Mouse (Mus musculus): ENCODE measurements around the gene Tmem181a.
"Not testable (repeated sequence)": the region's sequence is repeated elsewhere in the genome, so short reads cannot be mapped to it uniquely, and the experiment has no call there.

Tmem181a gene

DNA sequence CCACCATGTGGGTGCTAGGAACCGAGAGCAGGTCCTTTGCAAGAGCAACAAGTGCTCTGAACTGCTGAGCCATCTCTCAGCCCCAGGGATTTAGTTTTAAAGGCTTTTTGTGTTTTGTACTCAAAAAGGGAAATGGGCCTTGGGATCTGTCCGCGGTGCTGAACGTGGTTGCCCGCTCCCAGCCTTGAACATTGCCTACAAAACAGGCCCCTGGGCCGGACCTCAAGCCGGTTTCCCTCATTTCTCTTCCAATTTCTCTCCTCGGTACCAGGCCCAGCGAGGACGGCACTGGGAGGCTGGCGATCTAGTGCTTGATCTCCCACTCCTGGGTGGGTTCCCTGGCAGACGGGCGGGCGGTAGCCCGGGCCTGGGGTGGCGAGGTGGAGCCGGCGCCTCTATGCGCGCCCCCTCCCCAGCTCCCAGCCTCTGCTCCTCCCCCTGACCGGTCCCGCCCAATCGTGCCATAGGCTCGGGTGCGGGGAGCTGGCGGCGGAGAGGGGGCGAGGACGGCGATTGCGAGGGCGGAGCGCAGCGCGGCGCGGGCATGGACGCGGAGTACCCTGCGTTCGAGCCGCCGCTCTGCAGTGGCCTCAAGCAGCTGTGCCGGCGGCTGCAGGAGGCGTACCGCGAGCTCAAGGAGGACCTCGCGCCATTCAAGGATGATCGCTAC lies at the start of gene Tmem181a:
Tmem181a (plus strand) TSS at position 461 of the 670 bp plus-strand sequence.
- DNase-seq = not testable (repeated sequence)

DNA sequence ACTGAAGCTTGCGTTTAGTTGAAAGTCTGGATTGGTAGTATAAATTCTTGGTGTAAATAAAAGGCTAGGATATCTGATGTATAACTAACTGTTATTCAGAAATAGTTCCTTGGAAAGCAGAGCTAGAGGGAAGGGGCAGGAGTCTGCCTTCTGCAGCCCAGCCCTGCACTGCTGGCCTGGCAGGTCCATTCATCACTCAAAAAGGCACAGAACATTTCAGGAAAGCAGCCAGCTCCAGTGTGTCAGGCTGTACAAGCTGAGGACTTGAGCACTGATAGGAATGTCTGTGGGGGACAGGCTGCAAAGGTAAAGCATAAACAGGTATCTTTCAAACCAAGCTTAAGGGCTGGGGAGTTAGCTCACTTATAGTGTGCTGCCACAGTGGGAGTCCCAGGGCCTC lies 44.9 kb upstream of the Tmem181a start:
- no peak for DNase-seq

DNA sequence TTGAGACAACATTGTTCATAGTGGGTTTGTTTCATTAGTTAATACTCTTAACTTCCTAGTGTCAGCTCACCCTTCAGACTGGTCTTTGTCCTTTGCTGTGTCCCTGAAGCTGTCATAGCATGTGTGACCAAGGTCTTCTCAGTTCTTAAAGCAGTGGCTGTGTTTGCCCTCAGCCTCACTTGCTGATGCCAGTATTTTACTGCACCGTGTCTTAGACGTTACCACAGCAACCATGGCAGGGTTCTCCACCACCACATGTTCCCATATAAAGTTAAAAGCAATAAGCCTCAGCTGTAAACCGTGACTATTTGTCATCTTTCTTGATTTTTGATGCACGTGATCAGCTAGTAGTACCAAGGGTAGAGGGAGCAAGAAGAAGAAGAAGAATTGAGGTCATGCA lies 41.0 kb upstream of the Tmem181a start:
- DNase-seq = no peak

DNA sequence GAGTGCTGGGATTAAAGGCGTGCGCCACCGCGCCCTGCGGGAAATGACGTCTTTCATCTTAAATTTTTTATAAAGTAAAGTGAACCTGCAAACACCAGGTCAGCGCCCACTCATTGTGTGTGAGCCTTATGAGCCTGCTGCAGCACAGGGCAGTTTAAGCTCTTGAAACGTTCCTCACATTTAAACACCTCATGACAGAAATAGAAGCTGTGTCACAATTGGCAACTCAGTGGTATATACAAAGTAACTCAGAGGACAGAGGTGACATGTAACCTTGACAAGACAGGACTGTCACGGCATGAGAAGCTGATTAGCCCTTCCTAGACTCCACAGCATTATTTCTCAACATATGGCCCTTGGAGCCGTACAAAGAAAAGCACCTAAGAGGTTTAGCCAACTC lies 40.1 kb upstream of the Tmem181a start:
- no peak for DNase-seq

DNA sequence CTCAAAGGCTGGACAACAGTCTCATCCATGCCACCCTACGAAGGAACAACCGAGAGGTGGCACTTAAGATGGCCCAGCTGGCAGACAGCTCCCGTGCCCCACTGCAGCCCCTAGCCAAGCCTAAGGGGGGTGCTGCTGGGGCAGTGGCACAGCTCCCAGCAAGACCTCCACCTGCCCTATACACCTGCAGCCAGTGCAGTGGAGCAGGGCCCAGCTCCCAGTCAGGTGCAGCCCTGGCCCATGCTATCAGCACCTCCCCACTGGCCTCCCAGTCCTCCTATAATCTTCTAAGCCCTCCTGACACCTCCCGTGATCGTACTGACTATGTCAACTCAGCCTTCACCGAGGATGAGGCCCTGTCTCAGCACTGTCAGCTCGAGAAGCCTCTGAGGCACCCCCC lies 24.0 kb upstream of the Tmem181a start:
- not testable (repeated sequence) for DNase-seq

DNA sequence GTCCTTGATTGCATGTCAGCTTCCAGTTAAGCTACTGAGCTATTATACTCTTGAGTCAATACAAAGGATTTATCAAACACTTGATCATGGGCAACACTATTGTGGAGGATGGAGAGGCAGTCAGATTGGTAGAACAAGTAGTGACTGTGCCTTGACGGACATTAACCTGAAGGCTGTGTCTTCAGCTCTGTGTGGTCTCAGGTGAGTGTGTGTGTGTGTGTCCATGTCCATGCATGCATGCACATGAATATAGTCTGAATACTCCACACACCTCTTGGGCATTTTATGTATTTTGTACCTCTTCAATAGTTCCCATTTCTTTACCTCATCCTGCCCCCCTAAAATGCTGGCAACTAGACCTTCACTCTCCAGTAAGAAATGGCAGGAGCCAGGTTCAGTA lies 5.4 kb upstream of the Tmem181a start:
- not testable (repeated sequence) for DNase-seq

DNA sequence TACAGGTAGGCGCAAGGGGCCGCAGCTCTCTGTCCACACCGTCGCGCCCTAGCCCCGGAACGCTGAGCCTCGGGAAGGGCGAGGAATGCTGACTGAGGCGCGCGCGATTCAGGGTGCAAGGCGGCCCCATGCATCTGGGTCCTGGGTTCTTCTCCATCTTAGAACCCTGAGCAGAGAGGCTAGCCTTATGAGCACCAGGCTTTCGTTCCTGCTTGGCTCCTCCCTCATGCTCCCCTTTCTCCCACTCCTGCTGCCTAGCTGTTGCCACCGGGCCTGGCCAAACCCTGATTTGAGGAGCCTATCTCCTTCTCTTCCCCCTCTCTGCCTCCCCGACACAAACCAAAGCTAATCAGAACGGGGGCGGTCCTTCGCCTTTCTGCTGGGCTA lies 403 bp downstream of the Tmem181a start:
- not testable (repeated sequence) for DNase-seq

DNA sequence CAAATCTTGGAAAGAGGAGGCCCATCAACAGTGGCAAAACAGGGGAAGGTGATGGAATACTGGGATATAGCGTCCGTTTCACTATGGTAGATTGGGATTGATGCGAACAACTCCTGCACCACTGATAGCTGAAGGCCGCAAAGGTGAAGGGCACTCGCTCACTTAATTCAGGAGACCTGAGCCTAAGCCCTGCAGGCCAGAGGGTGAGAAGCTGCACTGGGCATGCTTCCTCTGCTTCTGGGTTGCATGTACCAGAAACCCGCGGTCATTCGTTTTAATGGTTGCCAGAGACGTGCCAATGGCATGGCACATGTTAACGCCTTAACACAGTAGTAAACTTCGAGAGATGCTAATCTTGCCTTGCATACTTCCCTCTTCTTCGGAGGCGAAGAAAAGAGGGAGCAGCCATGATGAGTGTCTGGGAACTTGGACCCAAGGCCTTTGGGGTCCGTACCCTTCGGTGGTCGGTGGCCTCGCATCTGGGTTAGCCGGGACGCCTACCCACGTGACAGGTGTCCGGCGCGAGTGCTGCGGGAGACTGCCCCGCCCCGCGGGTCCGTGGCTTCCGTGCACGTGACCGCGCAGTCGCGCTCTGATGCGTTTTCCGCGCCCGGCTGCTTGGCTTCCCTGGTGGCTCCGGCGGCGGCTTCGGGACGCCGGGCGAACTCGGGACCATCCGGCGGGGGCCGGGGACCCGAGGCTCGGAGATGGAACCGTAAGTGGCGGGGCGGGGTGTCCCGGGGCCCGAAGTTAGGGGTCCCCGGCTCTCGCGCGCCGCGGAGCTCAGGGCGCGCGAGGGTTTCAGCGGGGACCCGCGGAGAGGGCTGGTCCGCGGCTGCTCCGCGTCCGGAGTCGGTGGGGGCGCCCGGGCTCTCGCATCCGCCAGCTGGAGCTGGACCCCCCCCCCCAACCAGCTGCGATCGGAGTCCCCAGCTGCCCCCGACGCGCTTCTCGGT lies 13.5 kb downstream of the Tmem181a start:
- DNase-seq = not testable (repeated sequence)

DNA sequence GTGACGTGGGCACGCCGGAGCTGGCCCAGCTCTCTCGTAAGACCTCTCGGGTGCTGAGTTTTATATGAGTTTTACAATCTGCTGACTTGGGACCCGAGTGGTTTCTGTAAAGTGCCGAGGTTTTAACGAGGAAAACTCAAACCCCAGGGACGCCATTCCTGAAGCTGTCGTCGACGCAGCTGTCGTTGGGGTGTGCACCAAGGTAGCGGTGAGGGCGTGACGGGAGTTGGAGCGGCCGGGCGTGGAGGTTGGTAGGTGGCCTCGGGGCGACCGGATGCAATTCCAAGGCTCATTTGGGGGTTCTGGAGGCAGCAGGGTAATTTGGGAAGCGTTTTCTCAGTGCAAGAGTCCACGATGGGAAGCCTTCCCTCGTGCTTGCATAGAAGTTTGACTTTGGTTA lies 14.2 kb downstream of the Tmem181a start:
- DNase-seq = not testable (repeated sequence)

DNA sequence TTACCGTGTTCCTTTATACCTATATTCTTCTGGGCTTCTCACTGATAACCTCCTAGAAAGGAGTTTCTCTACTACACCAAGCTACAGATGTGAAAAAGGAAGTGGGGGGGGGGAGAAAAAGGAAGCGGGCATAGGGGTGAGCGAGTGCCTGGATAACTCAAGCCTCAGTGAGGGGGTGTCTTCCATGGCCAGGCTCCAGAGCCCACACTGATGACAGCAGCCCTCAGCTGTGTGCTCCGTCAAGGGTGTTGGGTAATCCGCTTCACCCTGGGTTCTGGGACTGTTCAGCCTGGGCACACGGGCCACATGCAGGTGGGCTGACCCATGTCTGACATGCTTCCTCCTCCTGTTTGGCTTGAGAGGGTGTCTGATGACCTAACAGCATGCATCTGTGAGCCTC lies 15.3 kb downstream of the Tmem181a start:
- not testable (repeated sequence) for DNase-seq

DNA sequence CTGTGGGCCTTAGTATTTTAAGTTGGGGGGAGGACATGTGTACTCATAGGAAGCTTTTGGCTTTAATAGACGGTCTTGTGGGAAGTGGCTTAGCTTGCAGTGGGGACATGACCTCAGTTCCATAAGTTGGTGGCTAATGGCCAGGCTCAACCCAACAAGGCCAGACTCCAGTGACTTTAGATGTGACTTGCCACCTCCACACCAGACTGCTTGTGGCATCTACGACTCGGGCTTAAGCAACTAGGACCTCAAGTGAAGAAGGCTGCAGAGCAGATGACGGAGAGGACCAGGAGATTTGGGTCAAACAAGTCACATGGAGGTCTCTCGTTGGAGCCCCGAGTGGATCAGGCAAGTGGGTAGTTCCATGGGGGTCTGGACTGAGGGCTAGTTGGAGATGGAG lies 18.0 kb downstream of the Tmem181a start:
- DNase-seq = not testable (repeated sequence)

DNA sequence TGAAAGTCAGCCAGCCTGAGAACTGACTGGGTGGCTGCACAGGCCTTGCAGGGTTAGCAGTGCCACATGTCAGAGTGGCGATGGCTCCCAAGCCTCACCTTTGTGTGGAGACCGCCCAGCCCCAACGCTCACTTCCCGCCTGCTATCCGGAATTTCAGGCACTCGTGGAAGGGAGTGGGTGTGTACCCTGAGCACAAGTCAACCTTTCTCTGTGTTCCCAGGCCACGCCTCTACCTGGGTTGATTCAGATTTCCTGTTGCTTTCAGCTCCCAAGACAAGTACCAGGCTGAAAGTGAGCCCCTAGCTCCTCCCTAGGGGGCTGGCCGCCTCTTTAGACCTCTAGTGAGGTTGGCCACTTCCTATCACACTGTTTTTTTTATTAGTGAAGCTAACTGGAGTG lies 22.5 kb downstream of the Tmem181a start:
- DNase-seq = not testable (repeated sequence)

DNA sequence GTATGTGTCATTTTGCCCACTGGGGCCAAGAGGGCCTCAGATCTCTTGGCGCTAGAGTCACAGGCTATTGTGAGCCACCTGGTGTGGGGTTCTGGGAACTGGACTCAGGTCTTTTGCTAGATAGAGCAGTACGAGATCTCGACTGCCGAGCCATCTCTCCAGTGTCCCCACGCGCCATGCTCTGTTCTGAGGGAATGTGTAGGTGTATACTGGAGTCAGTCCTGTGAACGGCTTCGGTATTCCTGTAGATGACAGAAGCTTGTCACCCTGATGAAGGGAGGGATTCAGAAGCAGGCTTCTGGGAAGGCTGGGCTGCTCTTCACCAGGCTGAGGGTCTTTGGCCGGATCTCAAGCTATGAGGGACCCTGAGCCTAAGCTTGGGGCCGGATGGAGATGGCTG lies 23.1 kb downstream of the Tmem181a start:
- not testable (repeated sequence) for DNase-seq

DNA sequence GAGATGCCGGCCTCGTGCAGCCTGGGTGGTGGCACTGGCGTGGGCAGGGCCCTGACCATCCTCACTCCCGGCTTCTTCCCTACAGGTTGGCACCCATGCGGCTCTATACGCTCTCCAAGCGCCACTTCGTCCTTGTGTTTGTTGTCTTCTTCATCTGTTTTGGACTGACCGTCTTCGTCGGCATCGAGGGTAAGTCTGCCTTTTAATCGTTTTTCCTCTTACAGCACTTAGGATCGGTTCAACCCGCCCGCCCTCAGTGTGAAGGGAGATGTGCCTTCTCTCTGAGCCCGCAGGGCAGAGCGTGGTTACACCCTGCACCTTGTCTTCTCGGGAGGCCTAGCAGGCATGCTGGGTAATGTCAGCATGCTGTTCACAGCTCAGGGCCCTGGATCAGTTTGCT lies 23.9 kb downstream of the Tmem181a start:
- DNase-seq = not testable (repeated sequence)

DNA sequence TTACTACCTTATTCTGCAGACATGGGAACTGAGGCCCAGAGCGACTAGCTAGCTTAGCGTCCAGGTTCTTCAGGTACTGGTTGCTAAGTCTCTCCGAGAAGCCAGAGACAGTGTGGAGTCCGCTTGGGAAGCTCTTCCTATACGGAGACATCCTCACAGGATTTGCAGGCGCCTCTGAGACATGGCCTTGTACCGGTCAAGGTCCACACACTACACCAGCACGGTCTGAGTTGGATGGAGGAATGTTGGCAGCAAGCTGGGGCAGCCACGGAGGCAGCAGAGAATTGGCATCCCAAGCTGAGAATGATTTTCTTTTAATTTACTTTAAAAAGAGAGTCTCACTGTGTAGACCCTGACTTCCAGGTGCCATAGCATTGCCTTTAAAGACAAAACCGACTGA lies 26.5 kb downstream of the Tmem181a start:
- not testable (repeated sequence) for DNase-seq

DNA sequence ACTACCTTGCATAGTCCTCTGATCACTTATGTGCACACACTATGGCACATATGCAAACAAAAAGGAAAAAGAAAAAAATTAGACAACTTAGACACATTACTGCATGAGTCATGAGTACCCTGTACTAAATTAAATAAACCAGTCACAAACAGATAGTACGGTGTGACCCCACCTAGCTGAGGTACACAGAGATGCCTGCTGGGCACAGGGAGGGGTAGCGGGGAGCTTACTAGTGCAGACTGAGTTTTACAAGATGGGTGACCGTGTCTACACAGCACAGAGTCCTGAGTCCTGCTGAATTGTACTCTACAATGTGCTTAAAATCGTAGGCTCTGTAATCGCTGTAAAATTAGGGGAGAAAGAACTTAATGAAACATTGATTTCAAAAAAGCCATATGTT lies 29.5 kb downstream of the Tmem181a start:
- DNase-seq = not testable (repeated sequence)

DNA sequence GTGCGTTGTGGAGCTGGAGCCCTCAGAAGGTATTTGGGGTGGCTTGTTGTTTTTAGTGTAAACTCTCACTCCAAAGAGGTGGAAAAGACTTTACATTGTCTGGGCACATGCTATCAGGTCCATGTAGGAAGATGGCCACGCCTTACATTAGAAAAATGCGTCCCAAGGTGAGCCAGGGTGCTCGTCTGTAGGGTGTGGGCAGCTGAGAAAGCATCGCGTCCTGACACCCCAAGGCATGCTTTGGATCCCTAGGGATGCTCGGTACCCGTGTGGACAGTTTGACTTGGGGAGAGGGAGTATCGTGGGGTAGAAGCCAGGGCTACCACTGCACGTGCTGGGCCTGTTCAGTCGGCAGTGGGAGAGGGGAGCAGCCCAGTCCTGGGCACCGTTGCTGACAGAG lies 32.4 kb downstream of the Tmem181a start:
- DNase-seq = not testable (repeated sequence)

DNA sequence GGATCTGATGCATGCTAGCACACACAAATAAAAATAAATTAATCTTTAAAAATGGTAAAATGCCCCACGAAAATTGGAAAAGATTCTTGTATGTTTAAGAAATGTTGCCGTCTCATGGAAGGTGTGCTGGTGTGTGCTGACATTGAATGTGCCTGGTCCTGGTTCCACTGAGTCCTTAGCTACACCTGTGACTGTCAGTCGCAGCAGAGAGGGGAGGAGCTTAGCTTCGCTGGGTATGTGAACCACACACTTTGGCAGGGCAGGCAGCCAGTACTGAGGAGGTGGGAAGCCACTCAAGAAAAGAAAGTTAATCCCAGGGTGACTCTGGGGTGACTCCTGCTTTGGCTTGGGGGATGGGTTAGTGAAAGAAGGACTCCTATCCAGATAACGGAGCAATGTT lies 37.2 kb downstream of the Tmem181a start:
- not testable (repeated sequence) for DNase-seq

DNA sequence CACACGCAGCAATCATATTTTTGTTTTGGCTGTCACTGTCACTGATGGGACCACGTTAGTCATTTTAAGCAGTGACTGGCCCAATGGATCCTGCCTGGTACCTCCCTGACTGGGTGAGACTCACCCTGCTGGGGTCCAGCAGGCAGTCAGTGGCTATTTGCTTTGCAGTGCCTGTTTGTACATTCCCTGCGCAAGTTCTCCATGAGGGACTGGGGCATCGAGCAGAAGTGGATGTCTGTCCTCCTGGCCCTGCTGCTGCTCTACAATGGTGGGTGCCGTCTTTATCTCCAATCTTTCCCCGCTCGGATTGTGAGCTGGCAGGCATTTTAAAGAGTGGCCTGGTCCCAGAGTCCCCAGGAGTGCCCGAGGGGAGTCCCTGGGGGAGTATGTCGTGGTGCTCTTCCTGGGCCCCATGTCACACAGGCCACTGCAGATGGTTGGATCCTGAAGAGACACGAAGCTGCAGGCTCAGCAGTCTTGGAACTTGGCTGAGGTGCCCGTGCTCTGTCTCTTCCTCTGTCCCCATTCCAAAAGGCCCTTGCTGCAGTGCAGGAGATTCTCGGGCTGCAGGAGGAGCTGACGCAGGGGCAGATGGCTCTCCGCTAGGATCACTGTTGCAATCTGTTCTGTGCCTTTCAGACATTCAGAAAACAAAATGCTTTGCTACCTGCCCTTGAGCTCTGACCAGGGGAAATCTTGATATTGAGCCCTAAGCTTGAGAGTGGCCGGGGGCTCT lies 40.6 kb downstream of the Tmem181a start:
- DNase-seq = not testable (repeated sequence)

DNA sequence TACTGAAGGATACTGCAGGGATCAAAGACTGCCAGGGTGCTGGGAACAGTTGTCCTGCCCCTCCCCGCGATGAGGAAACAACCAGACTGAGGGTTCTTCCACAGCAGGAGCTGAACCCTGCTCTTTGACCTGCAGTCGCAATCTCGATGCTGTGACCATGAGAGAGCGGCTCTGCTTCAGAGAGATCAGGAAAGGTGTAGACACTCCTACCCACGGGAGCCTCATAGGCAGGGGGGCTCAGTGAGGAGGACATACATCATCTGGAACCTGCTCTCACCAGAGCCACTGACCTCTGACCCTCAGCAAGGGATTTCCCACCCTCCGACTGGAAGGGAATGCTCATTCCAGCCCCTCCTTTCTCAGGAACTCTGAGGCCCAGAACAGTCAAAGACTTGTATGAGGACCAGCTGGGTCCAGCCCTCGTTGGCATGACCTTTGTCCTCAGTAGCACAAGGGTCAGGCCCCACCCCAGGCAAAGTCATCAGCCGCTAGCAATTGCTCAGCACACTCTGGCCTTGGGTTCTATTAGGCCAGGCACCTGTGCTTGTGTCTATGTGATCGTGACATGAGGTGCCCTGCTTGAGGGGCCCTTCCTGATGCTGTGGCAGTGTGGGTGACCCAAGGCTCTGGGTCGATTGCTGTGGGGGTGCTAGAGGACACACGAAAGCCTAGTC lies 43.7 kb downstream of the Tmem181a start:
- not testable (repeated sequence) for DNase-seq

DNA sequence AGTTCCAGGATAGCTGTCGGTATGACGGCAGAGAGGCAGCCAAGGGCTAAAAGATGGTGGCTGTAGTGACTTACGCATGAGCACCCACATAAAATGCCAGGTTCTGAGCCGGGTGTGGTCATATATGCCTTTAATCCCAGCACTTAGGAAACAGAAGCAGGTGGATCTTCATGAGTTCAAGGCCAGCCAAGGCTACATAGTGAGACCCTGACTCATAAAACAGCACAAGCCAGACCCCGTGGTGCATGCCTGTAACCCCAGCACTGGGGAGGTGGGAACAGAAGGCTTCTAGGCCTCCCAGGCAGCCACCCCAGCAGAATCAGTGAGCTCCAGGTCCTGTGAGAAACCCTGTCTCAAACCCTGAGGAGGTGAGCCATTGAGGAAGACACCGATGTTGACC lies 48.2 kb downstream of the Tmem181a start:
- not testable (repeated sequence) for DNase-seq

DNA sequence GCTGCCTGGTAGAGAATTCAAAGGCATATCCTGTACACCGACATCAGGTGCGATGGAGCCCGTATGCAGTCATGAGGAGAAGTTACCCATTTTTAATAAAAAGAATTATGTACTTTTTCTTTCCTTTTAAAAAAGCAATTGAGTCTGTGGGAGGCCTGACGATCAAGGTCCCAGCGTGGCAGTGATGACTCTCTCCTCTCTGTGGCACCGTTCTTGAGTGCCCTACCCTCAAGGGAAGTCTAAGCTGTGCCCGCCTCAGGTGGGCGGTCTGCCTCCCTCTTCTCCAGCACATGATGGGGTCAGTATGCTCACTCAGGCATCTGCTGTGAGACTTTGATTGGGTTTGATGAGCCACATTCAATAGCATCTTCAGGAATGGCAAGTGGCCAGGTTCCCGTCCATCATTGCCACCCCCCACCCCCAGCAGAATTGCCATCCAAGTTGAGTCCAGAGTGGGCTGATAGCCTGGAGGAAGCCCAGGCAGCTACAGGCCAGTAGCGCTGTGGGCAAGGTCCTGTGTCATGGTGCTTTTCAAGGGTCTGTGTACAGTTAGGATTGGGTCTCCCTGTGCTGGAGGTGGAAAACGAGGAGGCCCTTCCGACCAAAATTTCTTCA lies 49.1 kb downstream of the Tmem181a start:
- not testable (repeated sequence) for DNase-seq
